Mouse (Mus musculus) hindbrain, embryonic 10.5 days (tissue): ENCODE measurements around the gene Pcnx3. TPM values are rescaled to one million over a fixed set of nuclear protein-coding genes. Genes with fewer than 3 reads are reported as not detected.

Source experiments
- polyA plus RNA-seq: library from polyadenylated mRNA; unstranded; fragments of >200 nt; fragmentation: Nextera tagmentation; extraction: Ambion mirVana; gene quantifications from 2 replicates; pipeline ENCODE4 v1.2.1, GENCODE M21; 2016

Gene Pcnx3
- polyA plus RNA-seq, 1 experiment from 2014 or later = 30.8 TPM

Other genes with a start within 250 kb of the Pcnx3 start
- gene Fosl1, start 241.4 kb downstream of the Pcnx3 start, polyA plus RNA-seq = not detected in 2 replicates
- gene Ccdc85b, start 231.0 kb downstream of the Pcnx3 start, polyA plus RNA-seq = 6.9 and 8.6 TPM in 2 replicates
- gene Fibp, start 228.3 kb downstream of the Pcnx3 start, polyA plus RNA-seq = 99.5 and 122 TPM in 2 replicates
- gene Ctsw, start 220.4 kb downstream of the Pcnx3 start, polyA plus RNA-seq = 2.0 and 3.0 TPM in 2 replicates
- gene Efemp2, start 215.0 kb downstream of the Pcnx3 start, polyA plus RNA-seq = 62.7 and 71.3 TPM in 2 replicates
- gene Mus81, start 200.5 kb downstream of the Pcnx3 start, polyA plus RNA-seq = 43.7 and 51.4 TPM in 2 replicates
- gene Cfl1, start 198.5 kb downstream of the Pcnx3 start, polyA plus RNA-seq = 3,259 and 3,562 TPM in 2 replicates
- not detected in 2 replicates for gene 1700020D05Rik, start 185.1 kb downstream of the Pcnx3 start, polyA plus RNA-seq
- 8.9 and 18.7 TPM in 2 replicates for gene Snx32, start 178.4 kb downstream of the Pcnx3 start, polyA plus RNA-seq
- gene Ovol1, start 128.3 kb downstream of the Pcnx3 start, polyA plus RNA-seq = 0.39 and 0.77 TPM in 2 replicates
- 1.6 and 2.6 TPM in 2 replicates for gene Ap5b1, start 120.9 kb downstream of the Pcnx3 start, polyA plus RNA-seq
- gene Rnaseh2c, start 87.0 kb downstream of the Pcnx3 start, polyA plus RNA-seq = 177 and 187 TPM in 2 replicates
- gene Kat5, start 78.7 kb downstream of the Pcnx3 start, polyA plus RNA-seq = 58.9 and 69.2 TPM in 2 replicates
- 27.8 and 36.0 TPM in 2 replicates for gene Rela, start 51.4 kb downstream of the Pcnx3 start, polyA plus RNA-seq
- gene Sipa1, start 25.2 kb downstream of the Pcnx3 start, polyA plus RNA-seq = 27.5 and 27.6 TPM in 2 replicates
- gene Map3k11, start 166 bp downstream of the Pcnx3 start, polyA plus RNA-seq = 34.1 and 35.1 TPM in 2 replicates
- 0.16 and 0.21 TPM in 2 replicates for gene Kcnk7, start 15.5 kb upstream of the Pcnx3 start, polyA plus RNA-seq
- 9.7 and 10.1 TPM in 2 replicates for gene Ehbp1l1, start 37.4 kb upstream of the Pcnx3 start, polyA plus RNA-seq
- 149 and 192 TPM in 2 replicates for gene Fam89b, start 40.7 kb upstream of the Pcnx3 start, polyA plus RNA-seq
- gene Ltbp3, start 52.0 kb upstream of the Pcnx3 start, polyA plus RNA-seq = 2.7 and 6.9 TPM in 2 replicates
- 68.2 and 69.5 TPM in 2 replicates for gene Scyl1, start 82.5 kb upstream of the Pcnx3 start, polyA plus RNA-seq
- 37.2 and 37.8 TPM in 2 replicates for gene Frmd8, start 186.4 kb upstream of the Pcnx3 start, polyA plus RNA-seq
- gene Slc25a45, start 188.9 kb upstream of the Pcnx3 start, polyA plus RNA-seq = 2.8 TPM in 2 replicates
- 9.9 and 11.3 TPM in 2 replicates for gene Tigd3, start 205.2 kb upstream of the Pcnx3 start, polyA plus RNA-seq
- gene Dpf2, start 224.1 kb upstream of the Pcnx3 start, polyA plus RNA-seq = 225 TPM in 2 replicates
- 2.0 and 2.9 TPM in 2 replicates for gene Cdc42ep2, start 235.9 kb upstream of the Pcnx3 start, polyA plus RNA-seq